Mouse (Mus musculus): ENCODE measurements around the gene Lima1.

Lima1 gene

DNA sequence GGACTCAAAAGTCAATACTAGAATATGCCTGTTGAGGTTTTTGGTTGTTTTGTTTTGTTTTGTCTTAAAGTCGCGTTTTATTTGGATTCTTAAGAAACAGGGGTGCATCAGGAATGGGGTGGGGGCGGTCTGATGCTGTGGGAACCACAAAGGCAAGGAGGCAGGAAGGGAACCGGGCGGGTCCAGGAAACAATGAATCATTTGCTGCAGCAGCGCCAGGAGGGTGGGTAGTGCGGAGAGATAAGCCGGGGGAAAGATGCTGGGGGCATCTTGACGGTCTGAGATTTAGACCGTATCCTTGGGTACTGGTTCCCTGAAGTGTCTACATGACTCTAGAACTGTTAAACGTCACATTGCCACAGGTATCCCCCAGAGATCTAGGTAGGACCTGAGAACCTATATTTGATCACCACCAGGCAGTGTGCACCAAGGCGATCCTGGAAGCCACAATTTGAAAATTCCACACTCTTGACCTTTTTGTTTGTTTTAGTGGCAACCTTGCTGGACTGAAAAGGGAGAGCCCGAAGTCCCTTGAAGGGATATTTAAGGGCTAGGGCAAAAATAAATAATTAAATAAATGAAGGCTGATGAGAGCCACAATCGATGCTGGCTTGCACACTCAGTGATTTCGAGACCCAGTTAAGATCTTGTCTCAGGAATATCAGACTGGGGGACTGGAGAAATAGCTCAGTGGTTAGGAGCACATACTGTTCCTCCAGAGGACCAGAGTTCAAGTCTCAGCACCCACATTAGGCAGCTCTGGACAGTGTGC lies 8.6 kb downstream of the Lima1 start:
- no peak for DNase-seq (ENCODE audit: low read depth, low spot score)

DNA sequence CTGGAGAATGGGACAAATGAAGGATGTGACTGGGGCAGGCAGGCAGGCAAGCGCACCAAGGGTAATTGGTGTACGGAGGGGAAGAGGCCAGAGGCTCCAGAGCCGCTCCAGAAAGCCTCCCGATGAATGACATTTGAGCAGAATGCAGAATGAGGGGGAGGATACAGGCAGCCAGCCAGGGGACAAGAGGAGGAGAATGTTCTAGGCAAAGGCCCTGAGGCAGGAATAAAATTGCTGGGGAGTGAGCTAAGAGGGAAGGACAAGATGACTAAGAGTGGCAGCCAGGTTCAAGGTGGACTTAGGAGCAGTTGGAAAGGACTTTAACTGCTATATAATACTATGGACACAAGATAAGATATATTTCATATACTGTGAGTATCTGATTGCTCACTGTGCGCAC lies 9.3 kb downstream of the Lima1 start:
- DNase-seq (ENCODE audit: low read depth, low spot score): no peak

DNA sequence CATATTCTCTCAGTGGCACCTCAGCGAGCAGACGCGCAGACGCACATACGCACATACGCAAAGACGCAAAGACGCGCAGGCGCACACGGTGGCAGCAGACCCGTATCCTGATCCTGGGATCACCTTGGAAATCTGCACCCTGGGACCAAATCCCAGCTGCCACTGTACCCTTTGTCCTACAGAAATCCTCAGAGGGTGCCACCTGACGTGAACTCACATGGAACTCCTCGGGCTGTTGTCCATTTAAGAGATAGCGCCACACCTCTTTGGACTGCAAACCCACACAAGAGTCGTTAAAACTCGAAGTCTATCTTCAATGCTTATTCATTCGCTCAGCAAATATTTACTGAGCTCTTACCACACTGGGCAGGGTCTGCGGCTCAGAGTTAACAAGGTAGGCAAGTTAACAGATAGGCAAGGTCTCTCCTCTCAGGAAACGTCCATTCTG lies 9.7 kb downstream of the Lima1 start:
- DNase-seq (ENCODE audit: low read depth, low spot score): no peak

DNA sequence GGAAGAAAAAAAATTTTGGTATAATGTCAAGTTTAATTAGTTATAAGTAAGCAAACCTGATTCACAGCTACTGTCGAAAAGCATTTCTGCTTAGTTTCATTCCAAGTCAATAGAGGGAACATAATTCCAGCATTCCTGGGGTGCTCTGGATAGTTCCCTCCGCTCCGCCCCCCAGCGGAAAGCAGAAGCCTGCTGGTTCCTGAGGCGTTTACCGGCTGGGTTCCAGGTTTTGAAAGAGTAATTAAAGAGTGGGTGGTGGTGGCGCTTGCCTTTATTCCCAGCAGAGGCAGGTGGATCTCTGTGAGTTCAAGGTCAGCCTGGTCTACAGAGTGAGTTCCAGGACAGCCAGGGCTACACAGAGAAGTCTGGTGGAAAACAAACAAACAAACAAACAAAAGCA lies 10.2 kb downstream of the Lima1 start:
- DNase-seq (ENCODE audit: low read depth, low spot score): no peak

DNA sequence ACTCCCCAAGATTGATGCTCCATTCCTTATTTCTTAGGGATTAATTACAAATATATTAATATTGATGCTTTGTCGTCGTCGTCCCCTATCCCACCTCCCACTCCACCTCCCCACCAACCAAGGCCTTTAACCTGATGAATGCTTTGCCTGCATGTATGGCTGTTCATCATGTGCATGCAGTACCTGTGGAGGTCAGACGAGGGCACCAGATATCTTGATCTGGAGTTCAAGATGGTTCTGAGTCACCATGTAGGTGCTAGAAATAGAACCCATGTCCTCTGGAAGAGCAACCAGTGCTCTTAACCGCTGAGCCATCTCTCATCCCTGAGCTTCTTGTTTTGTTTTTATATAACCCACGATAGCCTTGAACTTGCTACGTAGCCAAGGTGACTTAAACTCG lies 11.5 kb downstream of the Lima1 start:
- DNase-seq (ENCODE audit: low read depth, low spot score): no peak

DNA sequence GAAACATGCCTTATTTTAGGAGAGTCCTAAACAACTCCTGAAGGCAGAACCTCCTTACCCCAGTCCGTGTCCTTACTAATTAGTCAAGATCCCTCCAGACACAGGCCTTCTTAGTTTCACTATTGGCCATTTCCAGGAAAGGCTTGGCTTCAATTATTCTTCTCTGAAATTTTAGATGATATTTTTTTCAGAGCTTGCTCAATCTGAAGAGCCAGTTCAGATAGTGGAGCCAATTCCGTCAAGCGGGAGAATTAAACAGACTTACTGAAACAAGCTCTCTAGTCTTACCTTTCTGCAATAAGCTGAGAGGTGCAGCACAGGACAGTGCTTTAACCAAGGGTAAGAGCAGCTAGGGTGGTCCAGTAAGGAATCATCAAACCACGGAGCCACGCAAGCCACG lies 11.9 kb downstream of the Lima1 start:
- no peak for DNase-seq (ENCODE audit: low read depth, low spot score)

DNA sequence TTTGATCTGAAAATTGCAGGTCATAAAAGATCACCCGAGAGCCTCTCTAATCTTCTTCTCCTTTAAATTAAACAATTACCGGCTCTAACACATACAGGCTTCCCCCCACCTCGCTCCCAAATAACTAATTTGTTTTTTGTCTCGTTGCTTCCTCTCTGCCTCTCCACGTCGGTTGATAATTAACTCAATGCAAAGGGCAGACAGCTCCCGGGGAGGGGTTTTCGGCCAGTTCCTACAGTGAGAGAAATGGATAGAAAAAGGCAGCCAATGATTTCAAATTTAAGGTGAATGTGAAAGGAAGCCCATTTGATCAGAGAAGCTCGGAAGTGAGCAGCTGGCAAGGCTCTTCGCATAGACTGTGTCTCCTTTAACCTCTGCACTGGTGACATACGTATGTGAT lies 12.8 kb downstream of the Lima1 start:
- no peak for DNase-seq (ENCODE audit: low read depth, low spot score)

DNA sequence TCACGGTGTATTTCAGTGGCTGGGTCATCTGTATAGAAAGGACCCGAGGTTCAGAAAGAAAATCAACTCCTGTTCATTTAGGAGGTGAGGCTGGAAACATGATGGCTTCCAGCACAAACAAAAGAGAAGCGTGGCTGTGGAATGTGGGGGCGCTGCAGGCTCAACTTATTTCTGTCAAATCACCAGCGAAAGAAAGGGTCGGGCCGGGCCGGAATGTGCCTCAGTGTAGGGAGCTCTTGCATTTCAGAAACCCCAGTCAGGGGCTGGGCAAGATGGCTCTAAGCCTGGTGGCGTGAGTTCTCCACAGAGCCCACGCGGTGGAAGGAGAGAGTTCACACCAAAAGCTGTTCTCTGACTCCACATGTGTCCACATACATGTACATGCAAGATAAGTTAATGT lies 13.3 kb downstream of the Lima1 start:
- no peak for DNase-seq (ENCODE audit: low read depth, low spot score)

DNA sequence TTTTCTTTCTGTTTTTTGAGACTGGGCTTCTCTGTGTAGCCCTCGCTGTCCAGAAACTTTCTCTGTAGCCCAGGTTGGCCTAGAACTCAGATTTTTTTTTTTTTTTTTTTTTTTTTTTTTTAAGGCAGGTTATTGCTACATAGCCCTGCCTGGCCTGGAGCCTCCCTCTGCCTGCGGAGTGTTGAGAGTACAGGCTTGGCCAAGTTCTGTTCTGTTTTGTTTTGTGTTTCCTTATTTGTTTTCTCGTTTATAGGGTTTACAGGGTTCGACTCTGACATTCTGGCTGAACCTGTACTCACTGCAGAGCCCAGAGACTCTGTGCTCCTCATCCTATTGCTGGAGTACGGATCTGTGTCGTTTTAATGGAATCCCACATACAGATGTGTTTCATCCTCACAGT lies 13.7 kb downstream of the Lima1 start:
- no peak for DNase-seq (ENCODE audit: low read depth, low spot score)

DNA sequence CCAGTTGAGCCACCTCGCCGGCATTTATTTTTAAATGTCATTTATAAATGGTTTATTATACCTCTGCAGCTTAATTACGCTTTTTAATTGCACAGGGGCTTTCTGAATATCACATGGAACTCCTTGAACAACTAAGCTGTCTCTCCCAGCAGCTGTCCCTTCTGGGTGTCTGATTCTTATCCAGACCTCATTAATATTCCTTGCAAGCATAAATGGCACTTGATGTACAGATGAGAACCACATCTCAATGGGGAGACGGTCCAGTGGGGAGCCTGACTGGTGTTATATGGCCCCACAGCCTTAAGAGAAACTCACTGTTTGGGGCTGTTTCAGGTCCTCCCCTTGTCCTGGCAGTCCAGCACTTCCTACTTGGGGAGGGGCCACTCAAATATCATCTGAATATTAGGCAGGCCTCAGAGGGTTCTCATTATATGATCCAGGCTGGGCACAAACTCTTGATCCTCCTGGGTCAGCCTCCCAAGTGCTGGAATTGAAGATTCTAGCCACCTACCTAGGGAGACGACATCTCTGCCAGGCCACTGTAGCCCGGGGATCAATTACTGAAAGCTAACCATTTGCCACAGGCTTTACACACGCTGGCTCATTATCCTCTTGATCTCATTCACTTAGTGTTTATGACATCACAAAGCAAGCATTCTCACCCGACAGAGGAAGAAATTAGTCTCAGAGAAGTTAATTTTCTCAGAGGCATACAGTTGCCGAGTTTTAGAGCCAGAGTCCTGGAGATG lies 15.4 kb downstream of the Lima1 start:
- DNase-seq (ENCODE audit: low read depth, low spot score): no peak

DNA sequence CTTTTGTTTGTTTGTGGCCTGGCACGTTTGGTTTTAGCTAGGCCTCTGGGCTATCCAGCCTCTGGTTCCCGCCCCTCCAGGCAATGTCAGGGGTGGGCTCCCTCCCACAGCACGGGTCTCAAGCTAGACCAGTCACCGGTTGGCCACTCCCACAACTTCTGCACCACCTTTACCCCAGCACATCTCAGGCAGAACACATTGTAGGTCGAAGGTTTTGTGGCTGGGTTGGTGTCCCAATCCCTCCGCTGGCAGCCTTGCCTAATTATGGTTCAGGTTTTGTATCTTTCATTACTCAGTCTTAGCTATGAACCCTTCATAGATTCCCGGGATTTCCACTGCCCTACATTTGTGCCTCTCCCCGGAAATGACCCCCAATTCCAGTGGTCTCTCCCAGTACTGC lies 17.8 kb downstream of the Lima1 start:
- DNase-seq (ENCODE audit: low read depth, low spot score): no peak

DNA sequence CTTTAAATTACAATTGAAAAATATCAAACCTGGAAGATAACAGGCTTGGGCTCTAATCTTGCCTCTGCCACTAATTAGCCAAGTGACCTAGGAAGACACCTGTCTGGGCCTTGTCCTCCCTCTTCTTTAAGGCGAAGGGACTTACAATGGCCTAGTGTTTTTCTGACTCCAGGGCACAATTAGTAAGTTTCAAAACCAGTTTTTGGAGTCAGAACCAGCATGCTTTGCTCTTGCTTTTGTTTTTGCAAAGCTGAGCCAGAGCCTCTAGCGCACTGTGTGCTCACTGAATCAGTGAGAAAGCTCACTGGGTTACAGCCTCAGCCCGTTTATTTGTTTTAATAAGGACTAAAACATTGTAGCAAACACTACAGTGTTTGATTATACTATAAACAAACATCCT lies 20.1 kb downstream of the Lima1 start:
- no peak for DNase-seq (ENCODE audit: low read depth, low spot score)

DNA sequence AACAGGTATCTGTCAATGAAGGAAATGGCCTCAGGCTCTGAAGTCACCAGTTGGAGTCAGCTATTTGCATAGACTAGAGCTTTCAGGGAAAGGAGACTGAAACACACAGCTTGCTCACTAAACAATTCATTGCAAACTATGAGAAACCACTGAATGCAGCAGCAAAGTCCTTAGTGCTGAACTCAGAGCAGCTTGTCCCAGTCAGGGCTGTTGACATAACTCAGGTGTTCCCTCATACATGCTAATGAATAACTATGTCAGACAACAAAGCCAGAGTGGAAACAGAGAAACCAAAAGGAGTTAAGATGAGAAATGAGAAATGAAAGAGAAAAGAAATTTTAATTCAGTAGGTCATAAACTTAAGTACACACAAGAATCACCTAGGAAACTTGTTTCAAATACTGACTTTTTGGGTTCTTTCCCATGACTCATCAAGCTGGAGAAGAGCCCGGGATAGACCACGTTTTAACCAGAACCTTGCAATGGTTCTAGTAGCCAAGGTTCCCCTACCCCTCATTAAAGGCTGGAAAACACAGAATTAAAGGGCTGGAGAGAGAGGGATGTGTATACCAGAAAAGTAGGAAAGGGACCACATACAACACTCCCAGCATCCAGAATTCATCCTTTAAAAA lies 22.5 kb downstream of the Lima1 start:
- DNase-seq (ENCODE audit: low read depth, low spot score): no peak

DNA sequence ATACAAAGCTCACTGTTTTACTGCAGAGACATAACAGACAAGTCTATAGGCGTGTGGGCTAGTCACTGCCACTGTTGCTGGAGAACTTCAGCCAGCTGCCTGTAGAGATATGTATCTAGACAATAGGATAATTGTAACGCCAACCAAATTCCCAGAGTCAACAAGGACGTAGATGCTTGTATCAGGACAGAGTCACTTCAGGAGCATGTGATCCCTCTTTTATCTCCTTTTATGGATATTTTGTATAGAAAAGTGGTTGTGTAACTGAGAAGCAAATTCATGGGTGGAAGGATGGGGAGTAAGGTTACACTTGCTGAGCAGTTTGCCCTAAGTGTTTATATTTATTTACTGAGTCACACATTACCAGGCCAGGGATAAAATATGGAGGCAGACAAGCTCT lies 25.0 kb downstream of the Lima1 start:
- no peak for DNase-seq (ENCODE audit: low read depth, low spot score)

DNA sequence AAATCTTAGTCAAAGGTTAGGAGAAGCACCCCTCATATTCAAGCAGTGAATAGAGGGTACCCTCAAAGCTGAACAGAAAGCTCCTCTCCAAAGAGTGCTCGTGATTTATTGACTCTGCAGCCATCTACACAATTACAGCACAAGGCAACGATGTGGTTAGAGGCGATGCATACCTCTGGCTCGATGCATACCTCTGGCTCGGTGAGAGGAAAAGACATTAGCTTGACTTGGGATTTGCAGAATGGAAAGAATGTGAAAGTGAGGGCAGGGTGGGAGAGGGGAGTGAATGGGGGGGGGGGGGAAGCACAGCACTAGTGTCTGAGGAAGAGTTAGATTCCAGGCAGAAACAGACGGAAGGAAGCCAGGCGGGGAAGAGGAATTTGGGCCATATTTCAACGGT lies 27.3 kb downstream of the Lima1 start:
- no peak for DNase-seq (ENCODE audit: low read depth, low spot score)

DNA sequence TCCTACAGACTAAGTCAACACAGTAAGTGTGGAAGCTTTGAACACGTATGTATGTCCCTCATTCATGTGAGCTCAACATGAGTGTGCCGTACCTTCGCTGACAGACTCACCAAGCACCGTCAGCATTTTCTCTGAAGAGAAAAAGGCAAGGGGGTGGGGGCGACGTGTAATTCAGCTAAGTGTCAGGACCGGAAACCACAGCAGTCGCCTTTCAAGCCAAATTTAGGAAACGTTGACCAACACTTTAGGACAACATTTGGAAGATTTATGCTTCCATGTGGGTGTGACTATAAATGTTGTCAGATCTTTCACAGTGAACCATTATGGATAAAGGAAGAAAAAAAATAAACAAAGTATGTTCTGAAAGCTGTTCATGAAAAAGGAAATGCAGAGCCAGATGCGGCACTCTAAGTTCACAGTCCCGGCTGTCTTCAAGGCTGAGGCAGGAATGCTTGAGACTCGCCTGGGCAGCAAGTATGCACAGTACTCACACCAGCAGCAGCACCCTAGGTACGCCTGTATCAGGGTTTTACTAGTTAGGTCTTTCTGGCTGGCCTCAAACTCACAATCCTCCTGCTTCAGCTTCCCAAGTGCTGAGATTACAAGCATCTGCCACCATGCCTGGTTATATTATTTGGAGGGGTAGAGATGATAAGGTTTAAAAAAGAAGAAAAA lies 27.9 kb downstream of the Lima1 start:
- no peak for DNase-seq (ENCODE audit: low read depth, low spot score)

DNA sequence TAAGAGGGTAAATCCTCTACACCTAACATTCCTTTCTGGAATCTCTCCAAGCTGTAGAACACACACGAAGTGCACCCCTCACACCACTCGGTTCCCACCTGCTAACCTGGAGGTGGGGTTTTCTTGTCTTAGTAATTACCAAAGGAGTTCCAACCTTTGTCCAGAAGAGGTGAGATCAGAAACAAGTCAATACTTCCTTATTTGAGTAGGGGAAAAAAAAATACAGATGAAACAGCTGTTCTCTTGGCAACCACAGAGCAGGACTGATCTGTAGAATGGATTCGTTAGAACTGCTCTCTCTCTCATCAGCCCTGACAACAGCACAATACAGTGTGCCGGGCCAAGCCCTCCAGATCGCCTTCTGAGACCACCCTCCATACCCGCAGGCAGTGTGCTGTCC lies 28.6 kb downstream of the Lima1 start:
- DNase-seq (ENCODE audit: low read depth, low spot score): no peak

DNA sequence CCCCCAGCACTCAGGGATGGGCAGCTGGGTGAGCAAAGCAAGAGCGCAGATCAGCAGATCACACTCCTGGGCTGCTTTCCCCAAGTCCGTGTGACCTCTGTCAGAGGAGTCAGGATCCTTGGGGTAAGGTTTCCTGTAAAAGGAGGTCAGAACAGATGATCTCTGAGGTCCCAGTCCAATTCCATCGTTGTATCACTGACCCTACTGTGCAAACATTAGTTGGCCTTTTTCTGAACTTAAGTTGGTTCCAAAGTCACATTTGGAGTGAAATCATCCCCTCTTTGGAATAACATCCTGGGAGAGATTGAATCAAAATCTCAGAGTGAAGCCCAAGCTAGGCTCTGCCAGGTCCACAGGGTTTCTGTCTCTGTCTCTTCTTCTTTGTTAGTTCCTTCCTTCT lies 31.4 kb downstream of the Lima1 start:
- DNase-seq (ENCODE audit: low read depth, low spot score): no peak

DNA sequence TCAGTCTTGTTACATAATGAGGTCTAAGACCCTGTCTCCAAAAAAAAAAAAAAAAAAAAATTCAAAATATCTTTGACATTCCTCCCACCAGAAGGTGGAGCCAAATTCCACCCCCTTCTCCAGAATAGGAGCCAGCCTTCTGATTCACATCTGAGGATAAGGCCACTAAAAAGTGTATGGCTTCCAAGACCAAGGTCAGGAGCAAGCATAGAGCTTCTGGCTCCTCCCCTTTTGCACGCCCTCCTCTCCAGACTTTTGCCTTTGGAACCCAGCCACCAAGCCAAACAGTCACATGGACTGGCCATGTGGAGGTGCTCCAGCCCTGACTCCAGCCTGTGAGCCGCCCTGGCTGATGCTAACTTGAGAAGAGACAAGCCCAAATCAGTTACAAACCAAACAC lies 35.3 kb downstream of the Lima1 start:
- DNase-seq (ENCODE audit: low read depth, low spot score): no peak

DNA sequence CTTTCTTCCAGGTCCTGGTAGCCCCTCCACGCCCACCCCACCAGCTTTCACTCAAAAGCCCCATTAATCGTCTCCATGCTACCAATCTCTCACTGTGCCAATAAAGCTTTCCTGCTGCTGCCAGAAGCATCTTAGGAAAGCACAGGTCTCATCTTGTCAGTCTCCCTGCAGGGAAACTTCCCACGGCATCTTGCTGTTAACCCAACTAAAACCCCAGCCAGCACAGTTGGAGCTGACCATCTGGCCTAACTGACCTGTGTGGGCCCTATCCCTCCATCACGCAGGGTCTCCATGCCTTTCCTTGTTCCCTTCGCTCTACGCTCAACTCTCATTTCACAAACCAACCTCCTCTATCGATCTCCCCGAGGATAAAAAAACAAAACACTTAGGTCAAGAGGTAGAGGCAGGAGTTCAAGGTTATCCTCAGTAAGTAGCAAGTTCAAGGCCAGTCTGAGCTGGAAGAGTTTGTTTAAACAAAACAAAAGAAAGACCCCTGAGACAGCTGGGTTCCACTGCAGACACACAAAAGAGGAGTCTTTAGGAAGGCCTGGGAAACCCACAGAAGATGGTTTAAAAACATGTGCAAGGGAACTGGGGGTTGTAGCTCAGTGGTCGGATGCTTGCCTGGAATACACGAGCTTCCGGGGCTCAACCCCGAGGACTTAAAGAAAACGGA lies 36.0 kb downstream of the Lima1 start:
- DNase-seq (ENCODE audit: low read depth, low spot score): no peak

DNA sequence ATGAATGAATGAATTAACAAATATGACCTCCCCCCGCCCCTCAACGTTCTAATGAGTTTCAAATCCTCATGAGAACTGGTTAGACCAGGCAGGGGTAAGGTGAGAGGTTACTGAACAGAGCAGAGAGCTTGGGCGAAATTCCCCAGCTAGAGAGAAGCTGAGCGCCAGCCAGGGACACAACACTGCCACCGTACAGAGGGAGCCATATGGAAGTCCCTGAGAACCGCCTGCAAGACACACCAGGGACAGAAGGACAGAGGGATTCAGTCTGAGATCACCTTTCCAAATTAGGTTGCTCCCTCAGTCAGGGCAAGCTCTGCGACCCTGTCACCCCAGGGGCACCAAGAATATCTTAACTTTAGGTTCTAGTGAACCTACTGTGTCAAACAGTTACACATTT lies 37.7 kb downstream of the Lima1 start:
- DNase-seq (ENCODE audit: low read depth, low spot score): no peak

DNA sequence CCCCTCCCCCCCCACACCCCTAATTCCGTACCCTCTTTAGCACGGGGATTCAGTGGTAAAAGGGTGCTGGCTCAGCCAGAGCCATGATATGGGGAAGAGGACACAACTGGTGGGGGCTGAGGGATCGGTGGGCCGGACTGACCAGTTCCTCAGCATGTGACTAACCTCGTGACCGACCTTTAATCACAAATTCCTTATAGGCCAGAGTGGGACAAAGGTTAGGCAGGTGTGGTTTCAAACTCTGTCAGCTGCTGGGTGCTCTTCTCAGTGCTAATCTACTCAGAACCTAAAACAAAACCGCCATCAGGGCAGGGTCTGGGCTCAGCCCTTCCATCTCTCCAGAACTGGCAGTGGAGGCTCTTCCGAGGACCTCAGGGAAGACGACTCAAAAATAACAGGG lies 40.1 kb downstream of the Lima1 start:
- DNase-seq (ENCODE audit: low read depth, low spot score): no peak

Measured in telencephalon, adult 2 months (tissue).